Mouse (Mus musculus) cortical plate, adult 2 months (tissue): Measurements from ENCODE around the gene Zeb2. TPM values are rescaled to one million over a fixed set of nuclear protein-coding genes. Genes with fewer than 3 reads are reported as not detected.

Experiments used
- H3K27ac ChIP-seq: fragments of 200-500 bp; 2 replicates; pipeline ENCODE4 v1.5.1; 2012; ENCODE audit warnings: low read length, control low read depth, inconsistent platforms; ENCODE audit not compliant: insufficient read depth
- H3K4me1 ChIP-seq: fragments of 200-500 bp; 2 replicates; pipeline ENCODE4 v1.6.1; 2011; ENCODE audit warnings: low read length; ENCODE audit not compliant: control insufficient read depth, insufficient read depth
- H3K4me3 ChIP-seq: fragments of 200-500 bp; 2 replicates; pipeline ENCODE4 v1.5.1; 2011; ENCODE audit warnings: mild to moderate bottlenecking, low read length, control low read depth; ENCODE audit not compliant: insufficient read depth
- CTCF ChIP-seq: fragments of 200-500 bp; IDR thresholded peaks from 2 replicates; pipeline ENCODE4 v1.5.1; 2011; ENCODE audit warnings: mild to moderate bottlenecking, control low read depth, low read length; ENCODE audit not compliant: insufficient read depth; ENCODE audit errors: extremely low read depth
- POLR2A ChIP-seq: fragments of 200-500 bp; IDR thresholded peaks from 2 replicates; pipeline ENCODE4 v1.6.1; 2011; ENCODE audit warnings: mild to moderate bottlenecking, low read length, control low read depth; ENCODE audit not compliant: insufficient read depth; ENCODE audit errors: extremely low read depth
- polyA plus RNA-seq: library from polyadenylated mRNA; depleted of rRNA; stranded (reverse); fragments of >200 nt; gene quantifications from 2 replicates; pipeline ENCODE4 v1.2.3, GENCODE M21; 2012

The Zeb2 gene
- polyA plus RNA-seq, 1 experiment = 65.4 TPM

- TF ChIP-seq POLR2A = no peak
- no peak for TF ChIP-seq CTCF
- Histone ChIP-seq H3K4me3 (peak overlapping the region; percentile 11; the same call in 1 of the 2 replicates), H3K4me1 (peaks cover 7% of the 10 kb centered on the region; the same call in 1 of the 2 replicates), H3K27ac (peak overlapping the region; percentile 99)
Measured at GRCm38 (mm10) chr2:45107555-45107954, 9.6 kb downstream of the Zeb2 start.

- peak overlapping the region; percentile 29 for H3K4me3 ChIP-seq
- no peak for TF ChIP-seq CTCF
- TF ChIP-seq POLR2A = 0 out of 2 replicates have a peak, but pooled peaks have one; percentile 27
- H3K4me1 ChIP-seq = peaks cover 11% of the 10 kb centered on the region; the same call in 1 of the 2 replicates
- H3K27ac ChIP-seq = peak overlapping the region; percentile 92
Measured at GRCm38 (mm10) chr2:45105922-45106851, 11.0 kb downstream of the Zeb2 start.

- Histone ChIP-seq H3K4me1 (peaks cover 13% of the 10 kb centered on the region; the same call in 1 of the 2 replicates), H3K4me3 (peak overlapping the region; percentile 29), H3K27ac (peak overlapping the region; percentile 92)
- TF ChIP-seq CTCF (no peak), POLR2A (no peak)
Measured at GRCm38 (mm10) chr2:45105281-45105721, 11.9 kb downstream of the Zeb2 start.

- TF ChIP-seq POLR2A = no peak
- no peak for TF ChIP-seq CTCF
- no peak overlapping the region for H3K4me3 ChIP-seq
- peaks cover 17% of the 10 kb centered on the region; the same call in 1 of the 2 replicates for H3K4me1 ChIP-seq
- peak overlapping the region; percentile 92 for H3K27ac ChIP-seq
Measured at GRCm38 (mm10) chr2:45104511-45105055, 12.6 kb downstream of the Zeb2 start.

- Histone ChIP-seq H3K27ac (peak overlapping the region; percentile 92; the same call in 1 of the 2 replicates), H3K4me1 (peaks cover 17% of the 10 kb centered on the region; the same call in 1 of the 2 replicates), H3K4me3 (no peak overlapping the region)
- TF ChIP-seq CTCF (no peak), POLR2A (no peak)
Measured at GRCm38 (mm10) chr2:45104066-45104465, 13.1 kb downstream of the Zeb2 start.

- TF ChIP-seq POLR2A = no peak
- TF ChIP-seq CTCF = no peak
- Histone ChIP-seq H3K27ac (peak overlapping the region; percentile 86), H3K4me1 (peaks cover 17% of the 10 kb centered on the region; the same call in 1 of the 2 replicates), H3K4me3 (no peak overlapping the region; the same call in 1 of the 2 replicates)
Measured at GRCm38 (mm10) chr2:45103021-45103983, 13.9 kb downstream of the Zeb2 start.

GRCm38 (mm10) chr2:45102191-45102638 is 15.0 kb downstream of the Zeb2 start:
- peaks cover 16% of the 10 kb centered on the region; the same call in 1 of the 2 replicates for H3K4me1 ChIP-seq
- no peak overlapping the region for H3K4me3 ChIP-seq
- H3K27ac ChIP-seq = peak overlapping the region; percentile 70; the same call in 1 of the 2 replicates
- TF ChIP-seq POLR2A (no peak), CTCF (no peak)

GRCm38 (mm10) chr2:45101586-45101985 is 15.6 kb downstream of the Zeb2 start:
- H3K27ac ChIP-seq = peak overlapping the region; percentile 92
- peaks cover 17% of the 10 kb centered on the region; the same call in 1 of the 2 replicates for H3K4me1 ChIP-seq
- TF ChIP-seq CTCF = no peak
- TF ChIP-seq POLR2A = no peak
- no peak overlapping the region for H3K4me3 ChIP-seq
